Comparison of ENCODE assay signal across 38 mouse cellular contexts in genomic region chr7:15915695-15916094, GRCm38 (mm10). TPM values are rescaled to one million over a fixed set of nuclear protein-coding genes. Genes with fewer than 3 reads are reported as not detected.
"Had no signal": no experiment of that assay in that cellular context is flagged by ENCODE, and none has a peak within 500 bp of the region (broad histone marks: within the 10 kb centered on the region; RNA-seq: fewer than 3 reads in every experiment).

No protein-coding gene starts in this region.

RNA-seq across cellular contexts. Expression of gene Crxos, which starts 33.3 kb away (rescaled TPM):
- total RNA-seq: left cerebral cortex, postnatal 14 days; left cerebral cortex, postnatal 25 days; left cerebral cortex, postnatal 4 days; liver, adult 2 months; megakaryocyte progenitor cell, adult 5-6 weeks; megakaryocyte, adult 5-6 weeks; megakaryocyte-erythroid progenitor cell, adult 5-6 weeks; midbrain, postnatal 0 days; monocyte, adult 5-6 weeks had no signal
- polyA plus RNA-seq: limb, embryonic 10.5 days; limb, embryonic 11.5 days; limb, embryonic 12.5 days; limb, embryonic 13.5 days; limb, embryonic 14.5 days; limb, embryonic 15.5 days; liver, adult 2 months; liver, embryonic 11.5 days; liver, embryonic 12.5 days; liver, embryonic 13.5 days; liver, embryonic 14.5 days; liver, embryonic 15.5 days; liver, embryonic 16.5 days; liver, postnatal 0 days; lung, adult 2 months; lung, embryonic 14.5 days; lung, embryonic 15.5 days; lung, embryonic 16.5 days; lung, postnatal 0 days; macrophage; midbrain, embryonic 10.5 days; midbrain, embryonic 14.5 days; midbrain, embryonic 15.5 days; midbrain, embryonic 16.5 days; midbrain, postnatal 0 days; myocyte; neural tube, embryonic 12.5 days had no signal

RNA-seq across cellular contexts. Expression of gene Crx, which starts 35.9 kb away (rescaled TPM):
- total RNA-seq: left cerebral cortex, adult 8-10 months; left cerebral cortex, postnatal 10 days; left cerebral cortex, postnatal 14 days; left cerebral cortex, postnatal 25 days; left cerebral cortex, postnatal 36 days; left cerebral cortex, postnatal 4 days; liver, adult 2 months; megakaryocyte progenitor cell, adult 5-6 weeks; megakaryocyte, adult 5-6 weeks; megakaryocyte-erythroid progenitor cell, adult 5-6 weeks; midbrain, postnatal 0 days; monocyte, adult 5-6 weeks had no signal
- polyA plus RNA-seq: limb, embryonic 10.5 days; limb, embryonic 11.5 days; limb, embryonic 12.5 days; limb, embryonic 13.5 days; limb, embryonic 14.5 days; limb, embryonic 15.5 days; liver, adult 2 months; liver, embryonic 11.5 days; liver, embryonic 12.5 days; liver, embryonic 13.5 days; liver, embryonic 14.5 days; liver, embryonic 15.5 days; liver, embryonic 16.5 days; liver, postnatal 0 days; lung, adult 2 months; lung, embryonic 14.5 days; lung, embryonic 15.5 days; lung, embryonic 16.5 days; lung, postnatal 0 days; macrophage; myocyte; neural tube, embryonic 11.5 days; neural tube, embryonic 12.5 days had no signal

RNA-seq across cellular contexts. Expression of gene Ehd2, which starts 51.7 kb away (rescaled TPM):
- total RNA-seq: monocyte, adult 5-6 weeks had no signal
- polyA plus RNA-seq: macrophage had no signal
